Mouse (Mus musculus) liver, adult 2 months (tissue): ENCODE measurements around the gene Sprr4. TPM values are rescaled to one million over a fixed set of nuclear protein-coding genes. Genes with fewer than 3 reads are reported as not detected.
"Not testable (repeated sequence)": the region's sequence is repeated elsewhere in the genome, so short reads cannot be mapped to it uniquely, and the experiment has no call there.

Source experiments
- DNase-seq: peaks from one replicate; pipeline ENCODE4 v3.0.0-alpha.2; 2011; ENCODE audit warnings: low read depth, low spot score; ENCODE audit errors: extremely low read depth
- H3K27ac ChIP-seq: fragments of 200-500 bp; replicated peaks from 2 replicates; pipeline ENCODE4 v1.5.1; 2012; ENCODE audit warnings: low read depth, mild to moderate bottlenecking, control low read depth, inconsistent platforms, low read length; ENCODE audit not compliant: insufficient read depth
- H3K27me3 ChIP-seq: fragments of 200-500 bp; 2 replicates; pipeline ENCODE4 v1.6.1; 2012; ENCODE audit warnings: mild to moderate bottlenecking, moderate library complexity, low read length, inconsistent platforms; ENCODE audit not compliant: control insufficient read depth, insufficient read depth
- H3K36me3 ChIP-seq: fragments of 200-500 bp; 2 replicates; pipeline ENCODE4 v1.6.1; 2012; ENCODE audit warnings: low read length, inconsistent platforms; ENCODE audit not compliant: control insufficient read depth, insufficient read depth
- H3K4me1 ChIP-seq: fragments of 200-500 bp; 2 replicates; pipeline ENCODE4 v1.6.1; 2011; ENCODE audit warnings: low read length; ENCODE audit not compliant: control insufficient read depth, insufficient read depth
- H3K4me3 ChIP-seq: fragments of 200-500 bp; 2 replicates; pipeline ENCODE4 v1.5.1; 2011; ENCODE audit warnings: low read depth, mild to moderate bottlenecking, control low read depth, low read length, moderate library complexity; ENCODE audit not compliant: insufficient read depth
- H3K79me2 ChIP-seq: fragments of 200-500 bp; 2 replicates; pipeline ENCODE4 v1.6.1; 2012; ENCODE audit warnings: inconsistent platforms, mild to moderate bottlenecking, low read length, moderate library complexity; ENCODE audit not compliant: control insufficient read depth, insufficient read depth
- H3K9ac ChIP-seq: fragments of 200-500 bp; 2 replicates; pipeline ENCODE4 v1.6.1; 2012; ENCODE audit warnings: low read depth, mild to moderate bottlenecking, control low read depth, inconsistent platforms, low read length
- CTCF ChIP-seq: fragments of 200-500 bp; IDR thresholded peaks from 2 replicates; pipeline ENCODE4 v1.5.1; 2011; ENCODE audit warnings: low read depth, low read length, control low read depth
- POLR2A ChIP-seq: fragments of 200-500 bp; IDR thresholded peaks from 2 replicates; pipeline ENCODE4 v1.6.1; 2011; ENCODE audit warnings: low read length, control low read depth; ENCODE audit not compliant: insufficient read depth; ENCODE audit errors: extremely low read depth
- WGBS: fragments of 180-500 bp; shearing (Covaris S2); methylation state at CpG from one replicate; pipeline ENCODE4 v1.1.7; 2018; 5-methylcytosine and 5-hydroxymethylcytosine counted together
- polyA plus RNA-seq: library from polyadenylated mRNA; depleted of rRNA; stranded (reverse); fragments of >200 nt; gene quantifications from 2 replicates; pipeline ENCODE4 v1.2.3, GENCODE M21; 2012
- total RNA-seq: library from RNA; depleted of rRNA; stranded (reverse); fragments of >200 nt; gene quantifications from 2 replicates; pipeline ENCODE4 v1.2.3, GENCODE M21; 2014

Gene Sprr4
- total and polyA plus RNA-seq, 2 experiments = not detected

- Histone ChIP-seq H3K9ac (no peak overlapping the region), H3K27me3 (no peaks in the 10 kb centered on the region), H3K27ac (no peak overlapping the region), H3K4me1 (no peaks in the 10 kb centered on the region), H3K79me2 (no peaks in the 10 kb centered on the region), H3K4me3 (no peak overlapping the region), H3K36me3 (no peaks in the 10 kb centered on the region)
- no peak for TF ChIP-seq CTCF
- TF ChIP-seq POLR2A = no peak
- no peak for DNase-seq
- 32% methylated on average over 1 of the region's 1 CpGs for WGBS
Observed at GRCm38 (mm10) chr3:92486307-92486706, 14.0 kb downstream of the Sprr4 start.

GRCm38 (mm10) chr3:92485863-92486262, 14.4 kb downstream of the Sprr4 start, which contains the start of gene Sprr1a:
Sprr1a (minus strand) TSS chr3:92485895.
- H3K4me1 ChIP-seq = no peaks in the 10 kb centered on the region
- no peak within 1 kb of the TSS for H3K4me3 ChIP-seq
- H3K27me3 ChIP-seq = no peaks in the 10 kb centered on the region
- no peak for DNase-seq
- no peak within 1 kb of the TSS for H3K27ac ChIP-seq
- no peaks in the 10 kb centered on the region for H3K36me3 ChIP-seq
- H3K79me2 ChIP-seq = no peaks in the 10 kb centered on the region
- TF ChIP-seq POLR2A = no peak
- no peak for TF ChIP-seq CTCF
- H3K9ac ChIP-seq = no peak within 1 kb of the TSS

- H3K79me2 ChIP-seq, H3K27me3 ChIP-seq, H3K4me1 ChIP-seq, H3K9ac ChIP-seq, H3K36me3 ChIP-seq, H3K27ac ChIP-seq, H3K4me3 ChIP-seq: not testable (repeated sequence)
- peak; percentile 9 for DNase-seq
Observed at GRCm38 (mm10) chr3:92481249-92481648, 19.0 kb downstream of the Sprr4 start.

- Histone ChIP-seq H3K9ac (no peak overlapping the region), H3K36me3 (no peaks in the 10 kb centered on the region), H3K4me1 (no peaks in the 10 kb centered on the region), H3K27ac (no peak overlapping the region), H3K27me3 (no peaks in the 10 kb centered on the region), H3K79me2 (no peaks in the 10 kb centered on the region), H3K4me3 (no peak overlapping the region)
- TF ChIP-seq CTCF = no peak
- TF ChIP-seq POLR2A = no peak
- DNase-seq = no peak
- WGBS = 74% methylated on average over 2 of the region's 2 CpGs
Observed at GRCm38 (mm10) chr3:92470111-92470510, 30.2 kb downstream of the Sprr4 start.

- no peak for DNase-seq
- Histone ChIP-seq H3K36me3 (no peaks in the 10 kb centered on the region), H3K27ac (no peak overlapping the region), H3K79me2 (no peaks in the 10 kb centered on the region), H3K27me3 (no peaks in the 10 kb centered on the region), H3K9ac (no peak overlapping the region), H3K4me1 (no peaks in the 10 kb centered on the region), H3K4me3 (no peak overlapping the region)
- TF ChIP-seq POLR2A (no peak), CTCF (no peak)
Observed at GRCm38 (mm10) chr3:92467424-92467823, 32.9 kb downstream of the Sprr4 start.

GRCm38 (mm10) chr3:92466576-92466975, 33.7 kb downstream of the Sprr4 start:
- no peaks in the 10 kb centered on the region for H3K4me1 ChIP-seq
- no peak for DNase-seq
- H3K79me2 ChIP-seq = no peaks in the 10 kb centered on the region
- no peak overlapping the region for H3K4me3 ChIP-seq
- no peaks in the 10 kb centered on the region for H3K36me3 ChIP-seq
- no peak overlapping the region for H3K9ac ChIP-seq
- 84% methylated on average over 1 of the region's 1 CpGs for WGBS
- H3K27me3 ChIP-seq = no peaks in the 10 kb centered on the region
- TF ChIP-seq CTCF (no peak), POLR2A (no peak)
- no peak overlapping the region for H3K27ac ChIP-seq
